Mouse (Mus musculus) liver, embryonic 14.5 days (tissue): ENCODE measurements around the gene Nf1.
A peak's percentile ranks its signal among the peaks of the same experiment; 100 is the strongest.

Experiments used
- CTCF ChIP-seq: IDR thresholded peaks from 2 replicates; pipeline ENCODE4 v1.5.1; 2016; ENCODE audit warnings: antibody characterized with exemption, low read depth, control low read depth
- EP300 ChIP-seq: IDR thresholded peaks from 2 replicates; pipeline ENCODE4 v1.6.1; 2016; ENCODE audit warnings: antibody characterized with exemption, low read depth

- peak; percentile 83 for TF ChIP-seq CTCF
- no peak for TF ChIP-seq EP300
Observed at GRCm38 (mm10) chr11:79577741-79578140, 238.2 kb downstream of the Nf1 start.
